Mouse (Mus musculus) midbrain, embryonic 13.5 days (tissue): ENCODE measurements around the gene Pdlim5. TPM values are rescaled to one million over a fixed set of nuclear protein-coding genes. Genes with fewer than 3 reads are reported as not detected.

Experiments used
- ATAC-seq: fragments of 200-750 bp; cut with Nextera tagmentation; 2 replicates; pipeline ENCODE4 v1.8.0; 2017; ENCODE audit warnings: mild to moderate bottlenecking, moderate TSS enrichment, moderate library complexity
- H3K27ac ChIP-seq: fragments of 300-500 bp; sonication (generic); 2 replicates; pipeline ENCODE4 v1.5.1; 2015; ENCODE audit warnings: inconsistent platforms, mild to moderate bottlenecking, moderate library complexity
- H3K27me3 ChIP-seq: fragments of 300-500 bp; sonication (generic); 2 replicates; pipeline ENCODE4 v1.6.1; 2015; ENCODE audit warnings: mild to moderate bottlenecking, inconsistent platforms
- H3K36me3 ChIP-seq: fragments of 300-500 bp; sonication (generic); 2 replicates; pipeline ENCODE4 v1.6.1; 2015; ENCODE audit warnings: mild to moderate bottlenecking, inconsistent platforms
- H3K4me1 ChIP-seq: fragments of 300-500 bp; sonication (generic); replicated peaks from 2 replicates; pipeline ENCODE4 v1.6.1; 2015; ENCODE audit warnings: inconsistent platforms
- H3K4me2 ChIP-seq: fragments of 300-500 bp; sonication (generic); replicated peaks from 2 replicates; pipeline ENCODE4 v1.6.1; 2015; ENCODE audit warnings: moderate library complexity, mild to moderate bottlenecking, inconsistent platforms
- H3K4me3 ChIP-seq: fragments of 300-500 bp; sonication (generic); replicated peaks from 2 replicates; pipeline ENCODE4 v1.5.1; 2015; ENCODE audit warnings: mild to moderate bottlenecking, inconsistent platforms
- H3K9ac ChIP-seq: fragments of 300-500 bp; sonication (generic); replicated peaks from 2 replicates; pipeline ENCODE4 v1.6.1; 2015; ENCODE audit warnings: mild to moderate bottlenecking, inconsistent platforms
- H3K9me3 ChIP-seq: fragments of 300-500 bp; sonication (generic); 2 replicates; pipeline ENCODE4 v1.6.1; 2016; ENCODE audit warnings: mild to moderate bottlenecking, inconsistent platforms
- WGBS: fragments of 180-500 bp; shearing (Covaris S2); methylation state at CpG from one replicate; pipeline ENCODE4 v1.1.7; 2015; 5-methylcytosine and 5-hydroxymethylcytosine counted together
- polyA plus RNA-seq: library from polyadenylated mRNA; unstranded; fragments of >200 nt; fragmentation: Nextera tagmentation; extraction: Ambion mirVana; gene quantifications from 2 replicates; pipeline ENCODE4 v1.2.1, GENCODE M21; 2015

Gene Pdlim5
- polyA plus RNA-seq, 1 experiment from 2014 or later: 11.6 TPM

GRCm38 (mm10) chr3:142390288-142390687 is 5.2 kb downstream of the Pdlim5 start:
- 14% methylated on average over 2 of the region's 2 CpGs for WGBS
- Histone ChIP-seq H3K4me2 (no peak overlapping the region), H3K36me3 (no peaks in the 10 kb centered on the region), H3K4me1 (peaks cover 9% of the 10 kb centered on the region), H3K4me3 (no peak overlapping the region), H3K9ac (no peak overlapping the region), H3K9me3 (no peaks in the 10 kb centered on the region), H3K27me3 (peaks cover 6% of the 10 kb centered on the region), H3K27ac (no peak overlapping the region)
- ATAC-seq: no peak

GRCm38 (mm10) chr3:142388189-142388588 is 7.3 kb downstream of the Pdlim5 start:
- H3K9me3 ChIP-seq: no peaks in the 10 kb centered on the region
- no peak overlapping the region for H3K9ac ChIP-seq
- no peaks in the 10 kb centered on the region for H3K36me3 ChIP-seq
- 50% methylated on average over 4 of the region's 4 CpGs for WGBS
- no peak overlapping the region for H3K27ac ChIP-seq
- H3K4me3 ChIP-seq: no peak overlapping the region
- no peak for ATAC-seq
- H3K4me1 ChIP-seq: no peaks in the 10 kb centered on the region
- no peak overlapping the region for H3K4me2 ChIP-seq
- H3K27me3 ChIP-seq: no peaks in the 10 kb centered on the region

- Histone ChIP-seq H3K4me1 (no peaks in the 10 kb centered on the region), H3K27me3 (no peaks in the 10 kb centered on the region), H3K9ac (no peak overlapping the region), H3K27ac (no peak overlapping the region), H3K4me3 (no peak overlapping the region), H3K9me3 (no peaks in the 10 kb centered on the region), H3K36me3 (no peaks in the 10 kb centered on the region), H3K4me2 (no peak overlapping the region)
- no peak for ATAC-seq
- WGBS: 90% methylated on average over 4 of the region's 4 CpGs
These were observed 9.0 kb downstream of the Pdlim5 start for GRCm38 (mm10) chr3:142386505-142386904.

GRCm38 (mm10) chr3:142385690-142386089 is 9.8 kb downstream of the Pdlim5 start:
- no peak overlapping the region for H3K9ac ChIP-seq
- no peak overlapping the region for H3K4me2 ChIP-seq
- no peak overlapping the region for H3K4me3 ChIP-seq
- no peaks in the 10 kb centered on the region for H3K9me3 ChIP-seq
- H3K36me3 ChIP-seq: no peaks in the 10 kb centered on the region
- no peaks in the 10 kb centered on the region for H3K27me3 ChIP-seq
- 94% methylated on average over 2 of the region's 2 CpGs for WGBS
- H3K4me1 ChIP-seq: no peaks in the 10 kb centered on the region
- H3K27ac ChIP-seq: no peak overlapping the region
- no peak for ATAC-seq

- WGBS: 87% methylated on average over 1 of the region's 1 CpGs
- Histone ChIP-seq H3K36me3 (no peaks in the 10 kb centered on the region), H3K27me3 (no peaks in the 10 kb centered on the region)
These were observed 18.9 kb downstream of the Pdlim5 start for GRCm38 (mm10) chr3:142376638-142377037.

GRCm38 (mm10) chr3:142375106-142375505 is 20.4 kb downstream of the Pdlim5 start:
- Histone ChIP-seq H3K4me3 (no peak overlapping the region), H3K4me2 (no peak overlapping the region), H3K27ac (no peak overlapping the region), H3K4me1 (peaks cover 11% of the 10 kb centered on the region), H3K9me3 (no peaks in the 10 kb centered on the region), H3K36me3 (no peaks in the 10 kb centered on the region), H3K27me3 (no peaks in the 10 kb centered on the region), H3K9ac (no peak overlapping the region)
- ATAC-seq: no peak
- WGBS: 17% methylated on average over 1 of the region's 1 CpGs

More at GRCm38 (mm10) chr3:142376638-142377037, 18.9 kb downstream of the Pdlim5 start:
- Histone ChIP-seq H3K9ac (no peak overlapping the region), H3K4me2 (no peak overlapping the region), H3K9me3 (no peaks in the 10 kb centered on the region), H3K27ac (no peak overlapping the region), H3K4me3 (no peak overlapping the region), H3K4me1 (peaks cover 11% of the 10 kb centered on the region)
- no peak for ATAC-seq

- WGBS: 92% methylated on average over 6 of the region's 6 CpGs
- ATAC-seq: no peak
These were observed 22.9 kb downstream of the Pdlim5 start for GRCm38 (mm10) chr3:142372465-142373147.

GRCm38 (mm10) chr3:142368411-142368810 is 27.1 kb downstream of the Pdlim5 start:
- no peak for ATAC-seq
- no peak overlapping the region for H3K9ac ChIP-seq
- WGBS: 88% methylated on average over 9 of the region's 9 CpGs

More at GRCm38 (mm10) chr3:142372465-142373147, 22.9 kb downstream of the Pdlim5 start:
- no peaks in the 10 kb centered on the region for H3K9me3 ChIP-seq
- H3K4me3 ChIP-seq: no peak overlapping the region
- H3K27me3 ChIP-seq: no peaks in the 10 kb centered on the region
- no peak overlapping the region for H3K27ac ChIP-seq
- no peaks in the 10 kb centered on the region for H3K36me3 ChIP-seq
- no peak overlapping the region for H3K4me2 ChIP-seq
- peaks cover 11% of the 10 kb centered on the region for H3K4me1 ChIP-seq
- H3K9ac ChIP-seq: no peak overlapping the region

GRCm38 (mm10) chr3:142362092-142362491 is 33.4 kb downstream of the Pdlim5 start:
- Histone ChIP-seq H3K27me3 (no peaks in the 10 kb centered on the region), H3K4me2 (no peak overlapping the region), H3K36me3 (no peaks in the 10 kb centered on the region), H3K4me1 (no peaks in the 10 kb centered on the region; the same call in 1 of the 2 replicates), H3K9me3 (no peaks in the 10 kb centered on the region), H3K9ac (no peak overlapping the region), H3K27ac (no peak overlapping the region), H3K4me3 (no peak overlapping the region)
- WGBS: 71% methylated on average over 6 of the region's 6 CpGs
- no peak for ATAC-seq

More at GRCm38 (mm10) chr3:142368411-142368810, 27.1 kb downstream of the Pdlim5 start:
- Histone ChIP-seq H3K4me1 (no peaks in the 10 kb centered on the region), H3K4me3 (no peak overlapping the region), H3K27me3 (no peaks in the 10 kb centered on the region), H3K27ac (no peak overlapping the region), H3K9me3 (no peaks in the 10 kb centered on the region), H3K36me3 (no peaks in the 10 kb centered on the region), H3K4me2 (no peak overlapping the region)

- ATAC-seq: no peak
- no peak overlapping the region for H3K27ac ChIP-seq
- H3K9ac ChIP-seq: no peak overlapping the region
- H3K27me3 ChIP-seq: no peaks in the 10 kb centered on the region
- no peaks in the 10 kb centered on the region; the same call in 1 of the 2 replicates for H3K4me1 ChIP-seq
- no peak overlapping the region for H3K4me3 ChIP-seq
- no peaks in the 10 kb centered on the region for H3K9me3 ChIP-seq
- H3K4me2 ChIP-seq: no peak overlapping the region
- no peaks in the 10 kb centered on the region for H3K36me3 ChIP-seq
These were observed 36.5 kb downstream of the Pdlim5 start for GRCm38 (mm10) chr3:142358951-142359350.

GRCm38 (mm10) chr3:142356661-142357060 is 38.8 kb downstream of the Pdlim5 start:
- Histone ChIP-seq H3K4me2 (no peak overlapping the region), H3K4me1 (no peaks in the 10 kb centered on the region), H3K36me3 (no peaks in the 10 kb centered on the region), H3K27me3 (no peaks in the 10 kb centered on the region), H3K27ac (no peak overlapping the region), H3K4me3 (no peak overlapping the region), H3K9me3 (no peaks in the 10 kb centered on the region), H3K9ac (no peak overlapping the region)
- no peak for ATAC-seq
- 89% methylated on average over 4 of the region's 4 CpGs for WGBS

GRCm38 (mm10) chr3:142353218-142353617 is 42.3 kb downstream of the Pdlim5 start:
- no peaks in the 10 kb centered on the region for H3K4me1 ChIP-seq
- no peaks in the 10 kb centered on the region for H3K27me3 ChIP-seq
- no peak overlapping the region for H3K4me3 ChIP-seq
- no peak for ATAC-seq
- no peak overlapping the region for H3K9ac ChIP-seq
- no peaks in the 10 kb centered on the region for H3K9me3 ChIP-seq
- no peaks in the 10 kb centered on the region for H3K36me3 ChIP-seq
- H3K27ac ChIP-seq: no peak overlapping the region
- no peak overlapping the region for H3K4me2 ChIP-seq
- 96% methylated on average over 1 of the region's 1 CpGs for WGBS

- H3K4me3 ChIP-seq: no peak overlapping the region
- H3K9me3 ChIP-seq: no peaks in the 10 kb centered on the region
- no peaks in the 10 kb centered on the region for H3K27me3 ChIP-seq
- no peak overlapping the region for H3K4me2 ChIP-seq
- 88% methylated on average over 3 of the region's 3 CpGs for WGBS
- H3K36me3 ChIP-seq: no peaks in the 10 kb centered on the region
- ATAC-seq: no peak
- no peak overlapping the region for H3K9ac ChIP-seq
- H3K27ac ChIP-seq: no peak overlapping the region
- H3K4me1 ChIP-seq: no peaks in the 10 kb centered on the region
These were observed 45.0 kb downstream of the Pdlim5 start for GRCm38 (mm10) chr3:142350513-142350912.
